Mouse (Mus musculus) lung, adult 2 months (tissue): ENCODE measurements around the gene Gnl3. TPM values are rescaled to one million over a fixed set of nuclear protein-coding genes. Genes with fewer than 3 reads are reported as not detected.
A peak's percentile ranks its signal among the peaks of the same experiment; 100 is the strongest.

ENCODE experiments used
- DNase-seq: peaks from one replicate; pipeline ENCODE4 v3.0.0; 2022
- H3K4me1 ChIP-seq: fragments of 200-500 bp; 2 replicates; pipeline ENCODE4 v1.6.1; 2011; ENCODE audit warnings: low read length; ENCODE audit not compliant: control insufficient read depth, insufficient read depth
- H3K4me3 ChIP-seq: fragments of 200-500 bp; replicated peaks from 2 replicates; pipeline ENCODE3; 2011; ENCODE audit warnings: low read depth, mild to moderate bottlenecking, control low read depth, low read length; ENCODE audit errors: extremely low read depth
- CTCF ChIP-seq: fragments of 200-500 bp; IDR thresholded peaks from 2 replicates; pipeline ENCODE4 v1.5.1; 2011; ENCODE audit warnings: mild to moderate bottlenecking, low read length, control low read depth; ENCODE audit not compliant: insufficient read depth
- POLR2A ChIP-seq: fragments of 200-500 bp; IDR thresholded peaks from 2 replicates; pipeline ENCODE4 v1.6.1; 2011; ENCODE audit warnings: low read depth, mild to moderate bottlenecking, control low read depth, low read length, borderline replicate concordance; ENCODE audit errors: extremely low read depth
- WGBS: fragments of 180-500 bp; shearing (Covaris S2); methylation state at CpG from one replicate; pipeline ENCODE4 v1.1.7; 2018; 5-methylcytosine and 5-hydroxymethylcytosine counted together
- polyA plus RNA-seq: library from polyadenylated mRNA; depleted of rRNA; stranded (reverse); fragments of >200 nt; gene quantifications from 2 replicates; pipeline ENCODE4 v1.2.3, GENCODE M21; 2012; rRNA removed

The Gnl3 gene
- polyA plus RNA-seq, result 7.9 and 13.2 TPM in 2 replicates

DNA sequence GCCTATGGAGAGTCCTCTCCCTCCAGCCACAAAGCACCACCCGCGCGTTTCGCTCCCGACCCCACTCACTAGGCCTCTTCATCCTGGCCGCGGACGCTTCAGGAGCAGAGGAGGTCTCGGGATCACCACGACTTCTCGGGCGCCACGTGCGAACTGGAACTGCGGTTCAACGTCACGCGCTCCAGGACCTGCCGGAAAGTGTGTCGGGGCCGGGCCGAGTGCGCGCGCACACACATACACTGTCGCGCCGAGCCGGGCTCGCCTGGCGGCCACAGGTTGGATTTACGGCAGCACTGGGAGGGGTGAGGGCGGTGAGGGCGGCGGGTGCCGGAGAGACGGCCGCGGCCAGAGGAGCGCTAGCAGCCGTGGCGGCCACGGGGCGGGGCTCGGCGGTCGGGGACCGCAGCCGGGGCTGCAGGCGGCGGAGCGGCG is at the start of gene Gnl3, which contains the start of gene Pbrm1:
Gnl3 (minus strand) TSS at position 293 of the 432 bp plus-strand sequence.
Pbrm1 (plus strand) TSS at position 279 of the 432 bp plus-strand sequence.
- WGBS, result under 1% methylated on average over 48 of the region's 53 CpGs
- TF ChIP-seq CTCF (no peak), POLR2A (peak; percentile 67; the same call in 1 of the 2 replicates)
- peak; percentile 93 for DNase-seq
- Histone ChIP-seq H3K4me1 (peaks cover 8% of the 10 kb centered on the region), H3K4me3 (peak within 1 kb of the TSS; percentile 97)

DNA sequence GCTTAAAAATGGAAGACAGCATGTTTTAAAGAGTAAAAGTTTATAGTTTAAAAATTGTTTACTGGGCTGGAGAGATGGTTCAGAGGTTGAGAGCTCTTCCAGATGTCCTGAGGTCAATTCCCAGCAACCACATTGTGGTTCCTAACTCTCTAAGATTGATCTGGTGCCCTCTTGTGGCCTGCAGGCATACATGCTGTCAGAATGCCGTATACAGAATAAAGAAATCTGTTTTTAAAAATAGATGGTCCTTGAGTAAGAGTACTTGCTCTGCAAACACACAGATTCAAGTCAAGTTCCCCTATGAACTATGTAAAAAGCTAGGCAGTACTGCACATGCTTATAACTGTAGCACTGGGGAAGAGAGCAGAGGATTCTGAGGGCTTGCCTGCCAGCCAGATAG is 43.3 kb upstream of the Gnl3 start:
- DNase-seq, result no peak
- 35% methylated on average over 1 of the region's 1 CpGs for WGBS
- no peaks in the 10 kb centered on the region for H3K4me1 ChIP-seq

DNA sequence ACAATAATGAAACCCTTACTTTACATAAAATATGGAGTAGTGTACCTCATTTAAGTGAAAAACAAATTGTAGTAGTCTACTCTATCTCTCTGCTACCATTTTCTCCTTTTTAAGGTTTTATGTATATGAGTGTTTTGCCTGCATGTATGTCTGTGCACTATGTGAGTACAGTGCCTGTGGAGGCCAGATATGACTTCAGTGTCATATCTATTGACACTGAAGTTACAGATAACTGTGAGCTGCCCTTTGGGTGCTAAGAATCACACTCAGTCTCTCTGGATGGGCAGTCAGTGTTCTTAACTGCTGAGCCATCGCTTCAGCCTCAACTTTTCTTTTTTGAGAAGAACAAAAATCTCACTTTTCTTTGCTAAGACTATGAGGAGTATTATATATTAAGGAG is 26.9 kb upstream of the Gnl3 start:
- no peaks in the 10 kb centered on the region for H3K4me1 ChIP-seq

More for the DNA sequence above, 43.3 kb upstream of the Gnl3 start:
- no peak overlapping the region for H3K4me3 ChIP-seq
- TF ChIP-seq CTCF (0 out of 2 replicates have a peak, but pooled peaks have one; percentile 22), POLR2A (no peak)

DNA sequence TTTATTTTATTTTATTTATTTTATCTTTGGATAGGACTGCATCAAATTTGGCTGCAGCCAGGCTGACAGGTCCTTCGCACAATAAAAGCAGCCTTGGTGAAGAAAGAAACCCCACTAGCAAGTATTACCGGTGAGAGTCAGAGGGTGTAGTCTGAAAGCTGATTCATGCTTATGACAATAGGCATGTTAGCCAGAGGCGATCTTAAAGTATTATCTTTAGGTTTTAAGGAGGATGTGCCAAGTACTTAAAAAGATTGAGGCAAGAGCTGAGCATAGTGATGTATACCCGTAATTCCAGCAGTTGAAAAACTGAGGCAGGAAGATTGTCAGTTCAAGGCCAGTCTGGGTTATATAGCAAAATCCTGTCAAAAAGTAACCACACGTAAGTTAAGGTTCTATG is 26.3 kb upstream of the Gnl3 start:
- no peak for DNase-seq
- Histone ChIP-seq H3K4me1 (no peaks in the 10 kb centered on the region), H3K4me3 (no peak overlapping the region)
- 95% methylated on average over 5 of the region's 5 CpGs for WGBS
- TF ChIP-seq POLR2A (no peak), CTCF (no peak)

More for the DNA sequence above, 26.9 kb upstream of the Gnl3 start:
- no peak overlapping the region for H3K4me3 ChIP-seq
- no peak for DNase-seq
- WGBS, result 93% methylated on average over 1 of the region's 1 CpGs
- no peak for TF ChIP-seq CTCF
- TF ChIP-seq POLR2A, result no peak

DNA sequence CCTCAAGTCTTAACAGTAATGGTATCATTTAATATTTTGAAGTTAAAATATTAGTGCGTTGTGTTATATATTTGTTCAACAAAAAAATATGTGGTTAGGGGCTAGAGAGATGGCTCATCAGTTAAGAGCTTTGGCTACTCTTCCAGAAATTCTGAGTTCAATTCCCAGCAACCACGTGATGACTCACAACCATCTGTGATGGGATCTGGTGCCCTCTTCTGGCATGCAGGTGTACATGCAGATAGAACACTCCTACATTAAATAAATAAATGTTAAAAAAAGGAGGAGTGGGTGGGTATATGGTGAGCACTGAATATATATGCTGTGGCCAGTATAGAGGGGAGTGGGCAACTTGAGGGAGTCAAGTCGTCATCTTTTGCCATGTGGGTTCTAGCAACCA is 6.8 kb upstream of the Gnl3 start:
- DNase-seq, result no peak
- peaks cover 3% of the 10 kb centered on the region for H3K4me1 ChIP-seq
- WGBS, result 76% methylated on average over 3 of the region's 3 CpGs
- TF ChIP-seq POLR2A (no peak), CTCF (no peak)
- H3K4me3 ChIP-seq, result no peak overlapping the region

DNA sequence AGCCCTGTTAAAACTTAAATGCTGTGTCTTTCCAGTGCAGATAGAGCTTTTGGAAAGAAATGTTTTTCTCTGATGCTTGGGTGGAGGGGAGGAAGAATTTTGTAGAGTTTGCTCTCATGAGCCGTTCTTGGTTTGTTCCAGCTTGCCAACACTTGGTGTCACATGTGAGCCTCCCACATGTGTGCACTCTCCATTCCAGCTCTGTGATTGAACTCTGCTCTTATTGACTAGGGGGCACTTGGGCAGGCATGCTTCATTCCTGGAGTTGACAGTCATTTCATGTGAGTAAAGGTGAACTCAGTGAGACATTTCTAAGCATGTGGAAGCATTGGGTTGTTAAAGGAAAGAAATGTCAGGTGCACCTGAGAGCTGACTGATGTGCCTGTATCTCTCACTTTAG is 3.6 kb upstream of the Gnl3 start:
- 15% methylated on average over 1 of the region's 1 CpGs for WGBS
- H3K4me1 ChIP-seq, result peaks cover 8% of the 10 kb centered on the region
- DNase-seq, result no peak
- H3K4me3 ChIP-seq, result no peak overlapping the region
- TF ChIP-seq CTCF (no peak), POLR2A (no peak)

DNA sequence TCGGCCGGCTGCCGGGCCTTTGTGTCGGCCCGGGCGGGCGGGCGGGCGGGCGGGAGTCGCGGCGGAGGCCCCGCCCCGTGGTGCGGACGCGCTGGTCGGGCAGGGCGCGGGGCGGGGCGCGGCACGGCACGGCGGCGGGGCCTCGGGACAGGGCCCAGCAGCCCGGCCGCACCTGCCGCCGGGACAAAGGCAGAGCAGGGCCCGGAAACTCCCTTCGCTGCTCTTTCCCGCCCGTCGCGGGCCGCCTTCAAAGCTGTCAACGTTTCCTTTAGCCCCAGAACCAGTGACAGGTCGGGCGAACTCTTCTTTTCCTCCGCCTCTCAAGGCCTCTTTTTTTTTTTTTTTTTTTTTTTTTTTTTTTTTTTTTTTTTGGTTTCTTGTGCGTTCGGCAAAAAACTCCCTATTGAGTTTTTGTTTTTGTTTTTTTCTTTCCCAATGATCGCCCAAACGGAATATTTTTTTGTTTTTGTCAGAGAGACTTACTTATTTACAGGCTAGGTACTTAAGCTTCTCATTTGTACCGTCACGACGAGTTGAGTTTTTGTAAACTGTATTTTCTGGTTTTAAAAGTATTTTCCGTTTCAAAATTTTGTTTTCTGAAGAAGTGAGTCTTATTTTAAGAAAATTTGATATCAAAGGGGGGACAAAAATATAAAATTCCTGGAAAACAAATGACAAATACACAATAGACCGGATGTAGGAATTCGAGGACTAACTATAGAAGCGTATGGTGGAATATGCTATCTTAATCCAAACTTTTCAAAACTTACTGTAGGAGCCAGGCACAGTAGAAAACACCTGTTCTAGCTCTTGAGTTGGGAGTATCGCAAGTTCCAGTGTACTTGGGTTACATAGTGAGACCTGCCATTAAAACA is 616 bp upstream of the Gnl3 start:
- TF ChIP-seq POLR2A, result peak; percentile 53; the same call in 1 of the 2 replicates
- TF ChIP-seq CTCF, result no peak
- Histone ChIP-seq H3K4me1 (peaks cover 8% of the 10 kb centered on the region), H3K4me3 (peak overlapping the region; percentile 97)
- under 1% methylated on average over 55 of the region's 56 CpGs for WGBS
- no peak for DNase-seq

DNA sequence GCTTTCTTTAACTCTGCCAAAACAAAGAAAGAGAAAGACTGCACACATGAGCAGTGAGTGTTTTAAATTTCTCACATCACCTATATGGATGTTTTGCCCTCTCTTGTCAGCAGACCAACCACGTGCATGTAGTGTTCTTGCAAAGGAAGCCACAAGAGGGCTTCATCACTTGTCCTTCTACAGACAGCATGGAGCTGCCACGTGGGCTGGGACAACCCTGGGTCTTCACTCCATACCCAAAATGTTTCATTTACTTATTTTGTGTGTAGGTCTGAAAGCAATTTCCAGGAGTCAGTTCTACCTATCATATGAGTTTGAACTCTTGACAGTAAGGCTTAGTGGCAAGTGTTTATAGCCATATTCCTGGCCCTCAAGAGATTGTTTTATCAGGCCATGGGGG is 1.1 kb downstream of the Gnl3 start:
- DNase-seq, result no peak
- TF ChIP-seq CTCF (peak; percentile 5; the same call in 1 of the 2 replicates), POLR2A (no peak)
- peaks cover 7% of the 10 kb centered on the region for H3K4me1 ChIP-seq
- no peak overlapping the region for H3K4me3 ChIP-seq
- 3% methylated on average over 2 of the region's 2 CpGs for WGBS

DNA sequence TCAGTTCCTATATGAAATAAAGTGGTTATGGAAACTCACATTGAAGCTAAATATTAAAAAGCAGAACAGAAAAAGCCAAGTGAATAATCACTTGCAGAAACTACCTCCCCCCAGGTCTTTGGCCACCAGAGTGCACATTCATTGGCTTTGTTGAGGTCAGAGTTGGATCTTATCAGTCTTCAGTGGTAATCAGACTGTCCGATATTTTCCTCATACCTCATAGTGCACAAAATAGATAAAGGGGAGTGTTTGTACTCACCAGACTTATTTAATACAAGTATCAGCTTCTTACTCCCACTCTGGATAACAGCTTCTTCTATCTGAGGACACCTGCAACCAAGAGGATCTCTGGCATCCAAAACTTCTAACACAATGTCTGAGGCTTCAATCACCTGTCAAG is 2.9 kb downstream of the Gnl3 start:
- no peak for DNase-seq
- Histone ChIP-seq H3K4me1 (peaks cover 4% of the 10 kb centered on the region), H3K4me3 (no peak overlapping the region)
- TF ChIP-seq POLR2A, result no peak
- TF ChIP-seq CTCF, result no peak
- WGBS, result 83% methylated on average over 1 of the region's 1 CpGs
